Mouse (Mus musculus): ENCODE data around the gene Tpcn1.

The Tpcn1 gene

DNA sequence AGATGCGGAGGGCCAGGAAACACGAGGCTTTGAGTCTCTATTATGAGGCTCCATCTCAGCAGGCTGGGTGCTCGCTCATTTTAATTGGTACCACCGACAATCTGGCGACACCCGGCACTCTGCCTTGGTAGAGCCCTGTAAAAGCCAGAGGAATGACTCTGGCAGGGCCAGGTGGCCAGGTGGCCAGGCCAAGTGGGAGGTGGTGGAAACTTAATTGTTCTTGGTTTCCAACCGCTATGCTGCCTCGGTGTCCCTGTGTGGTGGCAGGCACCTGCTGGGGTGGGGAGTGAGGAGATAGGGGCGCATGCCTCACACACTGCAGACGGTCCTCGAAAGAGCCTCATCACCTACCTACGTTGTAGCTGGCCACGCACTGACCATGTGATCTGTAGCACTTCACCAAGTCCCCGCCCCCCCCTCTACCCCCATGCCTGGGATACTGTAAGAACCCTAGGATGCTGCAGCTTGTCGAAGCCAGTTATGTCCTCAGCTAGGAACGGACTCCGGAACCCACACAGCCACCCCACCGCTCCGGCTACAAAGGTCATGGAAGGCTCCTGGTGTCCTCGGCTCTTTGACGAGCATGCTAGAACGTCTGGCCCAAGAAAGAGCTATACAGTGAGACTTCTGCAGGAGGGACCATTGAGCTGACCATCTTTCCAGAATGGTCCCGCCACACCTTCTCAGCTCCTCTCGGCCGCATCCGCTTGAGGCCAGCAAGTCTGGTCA, 8.4 kb downstream of the Tpcn1 start:
- no peak for DNase-seq (ENCODE audit: extremely low read depth, low read depth)

DNA sequence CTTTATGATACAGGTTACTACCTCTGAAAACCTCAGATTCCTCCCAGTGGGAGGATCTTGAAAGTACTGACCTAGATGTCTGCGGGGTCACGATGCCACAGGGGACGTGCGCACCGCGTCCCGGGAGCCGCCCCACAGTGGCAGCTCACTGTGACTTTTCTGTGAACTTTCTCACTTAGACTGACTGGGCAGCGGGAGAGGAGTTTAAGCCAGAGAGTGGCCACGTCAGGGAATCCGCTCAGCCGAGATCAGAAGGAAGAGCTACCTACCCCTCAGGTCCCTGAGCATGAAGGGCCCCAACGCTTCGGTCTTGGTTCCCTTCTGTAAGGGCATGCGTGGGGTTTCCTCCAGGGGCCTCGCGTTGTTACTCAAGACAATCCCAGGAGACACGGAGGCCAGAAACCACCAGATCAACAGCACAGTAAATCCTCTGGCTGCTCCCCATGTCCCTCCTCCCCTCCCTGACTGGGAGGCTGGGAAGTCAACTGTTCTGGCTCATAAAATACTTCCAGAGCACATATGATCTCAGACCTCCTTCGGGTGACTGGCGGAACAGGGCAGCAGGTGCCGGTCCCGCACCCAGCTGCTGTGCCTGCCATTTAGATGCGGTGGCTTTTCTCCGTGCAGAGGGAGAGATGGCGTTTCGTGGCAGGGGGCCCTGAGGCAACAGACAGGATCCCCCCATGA, 9.1 kb downstream of the Tpcn1 start:
- no peak for DNase-seq (ENCODE audit: extremely low read depth, low read depth)

DNA sequence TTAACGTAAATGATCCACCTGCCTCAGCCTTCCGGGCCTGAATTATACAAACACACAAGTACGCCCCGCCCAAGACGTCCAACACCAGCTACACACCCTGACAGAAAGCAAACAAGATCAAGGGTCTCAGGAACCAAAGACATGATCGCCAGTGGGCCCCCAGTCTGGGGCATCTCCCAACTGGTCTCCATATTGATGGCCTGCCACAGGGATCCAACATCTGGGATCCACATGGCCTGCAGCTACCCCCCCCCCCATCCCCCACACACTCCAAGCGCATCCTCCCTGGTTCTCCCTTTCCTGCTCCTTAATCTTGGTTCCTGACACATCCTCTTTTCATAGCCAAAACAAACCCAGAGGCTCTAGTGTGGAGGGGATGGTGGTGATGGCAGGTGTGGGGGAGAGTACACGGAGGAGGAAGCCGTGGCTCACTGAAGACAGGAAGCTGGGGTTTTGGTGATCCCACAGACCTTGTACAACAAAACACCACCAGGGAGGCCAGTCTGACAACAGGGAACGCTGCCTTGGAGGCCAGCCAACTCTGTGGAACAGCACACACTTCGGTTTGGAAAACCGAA, 9.9 kb downstream of the Tpcn1 start:
- no peak for DNase-seq (ENCODE audit: extremely low read depth, low read depth)

DNA sequence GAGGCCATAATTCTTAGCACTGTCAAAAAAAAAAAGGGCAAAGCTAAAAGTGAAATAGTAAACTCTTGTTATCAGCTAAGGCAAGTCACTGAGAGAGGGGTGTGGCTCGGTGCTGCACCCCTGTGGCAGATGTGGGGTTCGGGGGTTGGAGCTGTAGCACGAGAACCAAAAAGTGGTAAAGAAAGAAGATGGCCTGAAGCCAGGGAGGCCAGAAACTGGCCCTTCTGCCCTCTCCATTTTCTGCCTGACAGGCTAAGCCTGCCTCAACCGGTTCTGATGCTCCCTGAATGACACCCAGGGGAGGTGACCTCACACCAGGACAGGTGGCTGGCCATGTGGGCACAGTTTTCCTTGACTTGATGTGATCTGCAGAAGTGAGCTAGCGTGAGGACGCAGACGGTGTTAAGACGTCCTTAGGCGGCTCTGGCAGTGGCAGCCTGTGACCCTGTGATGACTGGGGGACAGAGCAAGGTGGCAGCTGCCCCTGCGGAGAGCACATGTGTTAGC, 10.5 kb downstream of the Tpcn1 start:
- DNase-seq (ENCODE audit: extremely low read depth, low read depth), result peak; percentile 77

DNA sequence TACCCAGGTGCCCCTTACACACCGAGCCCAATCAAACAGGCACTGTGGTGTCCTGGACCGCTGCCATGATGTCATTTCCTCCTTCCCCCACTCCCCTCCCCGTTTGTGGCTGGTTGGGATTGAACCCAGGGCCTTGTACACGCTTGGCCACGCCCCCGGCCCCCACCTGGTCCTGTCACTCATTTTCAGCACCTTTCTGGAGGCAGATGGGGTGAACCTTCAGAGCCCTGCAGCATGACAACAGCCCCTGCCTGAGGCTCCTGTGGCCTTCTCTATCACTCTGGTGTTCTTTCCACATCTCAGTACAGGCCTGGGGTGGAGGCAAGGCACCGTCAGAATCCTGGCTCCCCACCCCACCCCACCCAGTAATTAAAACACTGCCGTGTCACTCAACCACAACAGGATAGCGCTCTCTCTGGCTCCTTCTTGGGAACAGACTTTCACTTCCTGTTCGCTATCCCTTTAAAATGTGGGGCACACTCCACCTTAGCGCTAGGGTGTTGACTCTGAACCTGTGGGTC, 11.6 kb downstream of the Tpcn1 start:
- no peak for DNase-seq (ENCODE audit: extremely low read depth, low read depth)

DNA sequence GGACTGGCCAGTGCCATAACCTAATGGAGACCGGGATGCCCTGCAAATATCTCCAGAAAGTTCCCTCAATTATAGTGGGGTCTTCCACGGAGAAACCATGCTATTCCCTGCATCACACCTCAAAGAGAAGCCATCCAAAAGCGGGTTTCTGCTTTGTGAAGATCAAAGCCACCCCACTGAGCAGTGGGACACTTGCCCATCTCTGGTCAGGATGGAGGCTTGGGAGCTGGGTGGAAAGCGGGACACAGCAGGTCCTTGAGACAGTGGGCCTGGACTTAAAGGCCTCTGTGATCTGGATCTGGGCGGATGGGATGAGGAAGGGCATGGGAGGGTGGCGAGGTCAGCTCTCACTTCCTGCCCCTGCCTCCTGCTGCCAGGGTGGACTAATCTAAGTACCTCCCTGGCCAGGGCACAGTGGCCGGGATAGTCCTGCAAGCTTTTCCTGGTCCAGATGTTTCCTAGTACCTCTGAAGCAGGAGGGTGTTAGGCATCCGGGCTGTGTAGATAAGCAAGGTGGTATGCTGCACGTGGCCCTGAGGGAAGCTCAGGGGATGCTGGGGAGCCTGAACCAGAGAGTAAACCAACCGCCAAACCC, 13.9 kb downstream of the Tpcn1 start:
- no peak for DNase-seq (ENCODE audit: extremely low read depth, low read depth)

DNA sequence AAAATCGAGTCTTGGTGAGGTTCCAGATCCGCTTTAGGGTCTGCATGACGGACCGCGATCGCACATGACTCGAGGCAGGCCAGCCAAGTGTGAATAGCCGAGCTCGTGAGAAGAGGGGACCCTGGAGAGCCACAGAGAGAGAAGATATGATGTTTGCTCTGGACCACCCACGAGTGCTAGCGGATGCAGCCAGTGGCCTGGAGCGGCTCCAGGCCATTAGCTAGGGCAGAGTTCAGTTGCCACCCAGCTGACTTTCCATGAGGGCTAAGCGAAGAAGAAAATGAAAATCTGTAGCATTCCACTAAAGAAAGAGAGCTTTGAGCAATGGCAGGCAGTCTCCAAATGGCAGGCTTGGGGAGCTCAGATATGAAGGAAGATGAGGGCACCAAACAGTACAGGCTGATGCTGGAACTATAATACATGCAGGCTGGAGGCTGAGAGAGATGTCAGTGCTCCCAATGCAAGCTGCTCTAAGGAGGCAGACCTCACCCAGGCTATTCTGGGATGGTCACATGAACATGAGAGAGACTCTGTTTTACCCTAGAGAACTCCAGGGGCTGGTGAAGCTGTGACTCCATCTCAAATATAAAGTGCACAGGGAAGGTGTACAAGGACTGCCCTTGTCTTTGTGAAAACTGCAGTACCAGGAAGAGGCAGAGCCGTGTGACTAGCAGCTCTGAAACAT, 17.3 kb downstream of the Tpcn1 start:
- DNase-seq (ENCODE audit: extremely low read depth, low read depth), result no peak

DNA sequence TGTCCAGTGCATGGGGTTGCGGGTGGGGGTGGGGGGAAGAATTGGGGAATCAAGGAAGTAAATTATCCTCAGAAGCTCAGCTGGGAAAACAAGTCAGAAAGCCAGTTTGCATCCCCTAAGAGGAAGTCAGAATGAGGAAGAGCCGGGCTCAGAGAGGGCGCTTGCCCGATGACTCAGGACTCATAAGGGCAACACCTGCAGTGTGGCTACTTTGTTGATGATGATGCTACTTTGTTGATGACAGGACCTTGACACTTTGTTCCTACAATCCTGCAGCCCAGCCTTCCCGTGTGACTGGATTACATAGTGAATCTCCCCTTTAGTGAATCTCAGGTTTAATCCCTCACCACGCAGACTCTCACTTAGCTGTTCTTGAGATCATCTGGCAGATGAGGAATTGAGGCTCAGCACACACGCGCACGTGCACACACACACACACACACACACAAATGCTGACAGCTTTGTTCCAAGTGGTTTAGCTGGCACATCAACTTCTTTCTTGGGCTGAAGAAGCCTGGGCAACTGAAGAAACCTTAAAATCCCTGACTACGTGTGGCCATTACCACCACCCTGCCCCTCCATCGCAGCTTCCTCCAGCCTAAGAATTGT, 18.1 kb downstream of the Tpcn1 start:
- no peak for DNase-seq (ENCODE audit: extremely low read depth, low read depth)

DNA sequence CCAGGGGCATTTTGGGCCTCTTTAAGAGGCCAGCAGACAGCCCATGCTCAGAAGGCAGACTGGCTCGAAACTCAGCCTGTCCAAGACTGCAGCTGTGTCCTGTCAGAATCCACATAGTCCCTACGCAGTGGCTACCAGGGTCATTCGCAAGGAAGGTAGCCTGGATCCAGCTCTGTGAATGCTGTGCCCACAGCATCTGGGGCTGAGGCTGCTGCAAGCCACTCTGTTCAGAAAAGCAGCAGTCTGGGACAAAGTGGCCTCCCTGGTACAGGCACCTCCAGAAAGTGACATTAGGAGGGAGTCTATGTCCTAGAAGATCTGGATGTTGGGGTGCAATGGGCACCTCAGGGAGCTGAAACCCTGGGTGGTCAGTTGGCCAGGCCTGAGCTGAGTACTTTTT, 18.7 kb downstream of the Tpcn1 start:
- DNase-seq (ENCODE audit: extremely low read depth, low read depth), result no peak

DNA sequence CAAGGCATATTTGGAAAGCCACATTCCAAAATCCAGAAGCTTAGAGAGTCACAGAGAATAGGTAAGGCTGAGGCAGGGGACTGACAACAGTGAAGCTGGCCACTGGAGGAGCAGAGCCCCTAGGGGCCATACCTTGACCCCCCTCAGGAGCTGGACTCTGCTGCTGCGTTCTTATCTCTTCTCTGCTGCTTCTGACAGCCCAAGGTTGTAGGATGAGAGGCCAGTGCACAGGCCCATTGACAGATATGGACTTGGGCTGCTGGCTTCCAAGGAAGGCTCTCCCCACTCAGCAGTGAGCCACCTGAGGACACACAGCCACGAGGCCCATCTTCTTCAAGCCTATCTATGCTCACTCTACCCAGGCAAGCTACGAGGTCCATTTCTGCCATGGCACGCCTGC, 19.5 kb downstream of the Tpcn1 start:
- no peak for DNase-seq (ENCODE audit: extremely low read depth, low read depth)

DNA sequence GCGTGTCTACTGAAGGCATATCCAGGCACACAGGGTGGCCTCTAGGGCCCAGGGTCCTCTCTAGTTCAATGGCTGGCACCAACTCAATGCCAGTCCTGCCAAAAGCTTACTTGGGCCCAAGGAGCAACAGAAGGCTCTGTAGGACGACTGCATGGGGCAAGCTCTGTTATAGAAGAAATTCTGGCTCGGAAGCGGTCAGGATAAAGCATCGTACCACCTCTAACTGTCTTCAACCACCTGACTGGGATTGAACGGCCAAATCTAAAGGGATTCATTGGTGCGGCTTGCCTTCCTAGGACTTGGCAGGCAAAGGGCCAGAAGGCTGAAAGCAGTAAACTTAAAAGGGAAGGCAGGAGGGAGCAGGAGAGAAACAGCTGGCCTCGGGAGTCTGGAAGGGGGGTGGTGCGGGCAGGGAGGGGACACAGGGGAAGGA, 20.1 kb downstream of the Tpcn1 start:
- DNase-seq (ENCODE audit: extremely low read depth, low read depth), result no peak

DNA sequence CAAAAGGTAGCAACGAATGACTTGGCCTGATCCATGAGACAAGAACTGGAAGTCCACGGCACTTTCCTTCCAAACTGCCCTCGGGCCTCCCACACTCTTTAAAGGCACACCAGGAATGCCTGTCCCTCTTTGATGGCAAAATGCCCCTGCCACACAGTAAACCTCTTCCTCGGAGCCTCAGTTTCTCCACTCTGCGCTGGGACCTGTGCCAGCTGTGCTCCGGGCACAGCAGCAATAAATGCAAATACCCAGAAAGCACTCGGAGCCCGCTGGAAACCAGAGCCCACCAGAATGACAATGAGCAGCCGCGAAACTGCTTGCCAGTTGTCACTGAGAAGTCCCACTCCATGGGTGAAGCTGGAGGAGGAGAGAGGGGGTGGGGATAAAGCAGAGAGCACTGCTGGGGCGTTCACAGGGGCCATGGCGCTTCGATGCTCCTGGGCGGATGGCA, 20.7 kb downstream of the Tpcn1 start:
- no peak for DNase-seq (ENCODE audit: extremely low read depth, low read depth)

DNA sequence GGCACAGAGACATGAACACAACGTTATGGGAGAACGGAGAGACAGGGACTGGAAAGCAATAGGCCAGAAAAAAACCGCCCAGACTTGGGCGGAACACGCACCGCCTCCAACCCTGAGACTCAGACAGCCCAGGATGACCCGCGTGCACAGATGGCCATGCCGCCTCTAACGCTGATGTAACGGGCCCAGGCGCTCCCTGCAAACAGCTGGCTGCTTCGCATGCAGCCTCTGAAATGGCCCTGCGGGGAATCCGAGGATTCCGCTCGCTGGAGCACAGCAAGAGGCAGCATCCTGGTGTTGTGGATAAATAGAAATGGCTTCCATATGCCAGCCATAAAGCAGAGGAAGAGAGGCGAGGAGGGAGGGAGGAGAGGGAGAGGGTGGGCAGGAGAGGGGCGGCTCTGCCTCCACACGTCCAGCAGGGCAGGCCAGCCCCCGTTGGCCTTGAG, 21.2 kb downstream of the Tpcn1 start:
- no peak for DNase-seq (ENCODE audit: extremely low read depth, low read depth)

DNA sequence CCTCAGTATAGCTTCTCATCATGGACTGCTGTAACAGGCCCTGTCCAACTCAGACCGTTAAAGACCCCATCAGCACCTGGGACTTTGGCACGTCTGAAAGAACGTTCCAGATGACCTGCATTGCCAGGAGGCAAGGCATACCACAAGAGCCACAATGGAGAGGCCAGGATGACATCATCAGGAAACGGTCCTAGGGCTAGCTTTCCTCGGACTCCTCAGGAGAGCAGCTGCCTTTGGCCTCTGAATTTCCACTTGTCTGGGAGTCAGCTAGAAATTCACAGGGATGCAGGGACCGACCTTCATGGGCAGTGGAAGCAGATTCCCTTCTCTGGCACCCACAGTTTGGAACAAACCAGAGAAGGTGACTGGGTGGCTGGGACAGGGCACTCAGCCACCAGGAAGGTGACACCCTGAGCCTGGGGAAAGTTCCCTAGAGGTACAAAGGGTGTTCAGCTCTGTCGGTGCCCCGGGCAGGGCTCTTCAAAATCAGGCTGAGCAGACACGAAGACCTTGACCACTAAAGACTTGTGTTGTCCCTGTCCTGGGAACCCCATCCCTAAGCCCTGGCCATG, 21.7 kb downstream of the Tpcn1 start:
- no peak for DNase-seq (ENCODE audit: extremely low read depth, low read depth)

DNA sequence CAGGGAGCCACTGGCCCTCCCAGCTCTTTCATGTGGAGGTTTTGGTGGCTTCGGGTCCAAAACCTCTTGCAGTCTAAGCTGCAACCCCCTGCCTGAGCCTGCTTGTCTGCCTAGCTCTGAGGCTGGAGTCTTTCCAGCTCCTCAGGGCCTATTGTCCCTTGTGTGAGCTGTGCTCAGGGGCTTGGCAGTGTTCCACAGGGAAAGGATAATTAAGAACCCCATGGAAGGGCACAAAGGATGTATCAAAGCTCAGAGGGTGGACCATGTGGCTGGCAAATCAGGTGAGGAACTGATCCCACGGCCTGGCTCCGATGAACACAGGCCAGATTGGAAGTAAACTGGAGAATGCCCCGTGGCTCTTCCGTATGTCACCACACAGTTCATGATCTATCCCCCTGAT, 22.4 kb downstream of the Tpcn1 start:
- no peak for DNase-seq (ENCODE audit: extremely low read depth, low read depth)

DNA sequence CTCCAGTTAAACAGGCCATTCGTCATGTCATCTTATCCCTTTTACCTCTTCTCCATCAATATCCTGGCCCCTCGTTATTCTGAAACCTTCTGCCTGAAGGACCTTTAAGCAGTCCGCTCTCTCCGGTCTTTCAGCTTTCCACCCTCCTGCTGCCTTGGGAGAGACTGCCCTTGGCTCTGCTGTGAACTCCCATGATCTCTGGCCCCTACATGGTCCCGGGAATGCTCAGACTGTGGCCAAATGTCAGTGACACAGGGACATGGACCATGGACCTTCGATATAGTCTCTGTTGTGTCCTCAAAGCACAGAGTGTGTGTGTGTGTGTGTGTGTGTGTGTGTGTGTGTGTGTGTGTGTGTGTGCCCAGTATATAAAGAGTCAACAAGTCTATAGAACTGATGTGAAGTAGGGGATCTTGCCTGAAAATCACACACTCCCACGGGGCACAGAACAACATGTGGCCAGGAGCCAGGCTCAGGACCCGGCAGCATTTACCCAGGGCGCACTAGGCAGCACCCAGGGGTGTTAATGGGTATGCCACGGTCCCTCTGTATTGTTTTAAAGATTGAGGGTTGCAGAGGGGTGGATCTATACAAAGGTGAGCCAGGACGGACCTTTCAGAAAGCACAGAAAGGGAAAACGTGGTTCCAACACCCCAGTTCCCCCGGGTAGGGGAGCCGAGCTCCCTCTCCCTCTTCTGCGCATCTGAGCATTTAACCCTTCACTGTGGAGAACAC, 23.1 kb downstream of the Tpcn1 start:
- DNase-seq (ENCODE audit: extremely low read depth, low read depth), result no peak

DNA sequence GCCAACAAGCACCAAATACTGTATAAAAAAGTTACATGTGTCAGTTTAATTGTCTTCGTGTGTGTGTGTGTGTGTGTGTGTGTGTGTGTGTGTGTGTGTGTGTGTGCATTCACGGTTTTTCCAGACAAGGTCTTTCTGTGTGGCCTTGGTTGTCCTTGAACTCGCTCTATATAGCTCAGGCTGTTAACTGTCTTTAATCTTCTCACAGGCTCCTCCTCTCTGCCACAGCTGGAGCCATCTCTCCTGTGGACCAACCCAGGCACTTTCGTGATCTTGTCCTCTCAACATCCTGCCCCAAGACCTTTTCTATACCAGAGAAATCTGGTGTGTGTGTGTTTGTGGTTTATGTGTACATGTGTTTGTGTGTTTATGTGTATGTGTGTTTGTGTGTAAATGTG, 24.6 kb downstream of the Tpcn1 start:
- no peak for DNase-seq (ENCODE audit: extremely low read depth, low read depth)

DNA sequence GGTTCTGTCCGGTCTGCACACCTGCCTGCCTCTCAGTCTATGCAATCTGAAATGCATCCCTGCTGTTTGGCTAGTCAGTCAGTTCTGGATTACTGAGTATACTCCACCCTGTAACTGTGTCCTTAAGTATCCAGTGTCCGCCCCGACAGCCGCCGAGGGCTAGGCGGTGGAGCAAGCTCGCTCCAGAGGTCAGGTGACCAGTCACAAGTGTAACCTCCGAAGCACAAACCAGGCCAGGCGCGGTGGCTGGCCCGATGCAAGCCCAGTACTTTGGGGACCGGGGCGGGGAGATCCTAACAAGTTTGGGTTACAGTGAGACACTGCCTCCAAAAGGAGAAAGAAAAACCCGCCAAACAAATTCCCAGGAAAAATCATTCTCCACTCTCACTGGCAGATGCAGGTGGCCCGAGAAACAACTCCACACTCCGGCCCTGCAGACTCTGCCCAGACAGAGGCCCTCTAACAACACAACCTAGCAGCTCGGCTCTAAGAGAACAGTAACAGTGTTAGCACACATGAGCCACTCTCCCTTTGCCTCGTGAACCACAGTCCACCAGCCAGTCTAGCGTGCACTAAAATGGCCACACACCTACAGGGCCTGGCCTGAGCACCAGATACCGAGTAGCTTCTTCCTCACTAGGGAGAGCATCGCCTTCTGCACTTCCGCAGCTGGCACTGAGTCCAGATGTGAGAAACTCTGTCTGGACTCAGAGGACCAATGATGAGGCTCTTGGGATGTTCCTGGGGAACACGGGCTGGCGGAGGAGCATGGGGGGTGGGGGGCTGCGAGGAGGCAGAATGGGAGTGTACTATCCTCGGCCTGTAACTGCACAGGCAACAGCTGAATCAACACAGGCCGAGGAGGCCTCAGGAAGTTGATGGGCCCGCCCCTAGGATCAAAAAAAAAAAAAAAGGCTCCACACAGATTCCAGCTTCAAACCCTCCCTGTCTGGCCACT, 25.2 kb downstream of the Tpcn1 start:
- DNase-seq (ENCODE audit: extremely low read depth, low read depth), result no peak
